Comparison of ENCODE assay signal across 28 mouse cellular contexts in the genomic region with DNA sequence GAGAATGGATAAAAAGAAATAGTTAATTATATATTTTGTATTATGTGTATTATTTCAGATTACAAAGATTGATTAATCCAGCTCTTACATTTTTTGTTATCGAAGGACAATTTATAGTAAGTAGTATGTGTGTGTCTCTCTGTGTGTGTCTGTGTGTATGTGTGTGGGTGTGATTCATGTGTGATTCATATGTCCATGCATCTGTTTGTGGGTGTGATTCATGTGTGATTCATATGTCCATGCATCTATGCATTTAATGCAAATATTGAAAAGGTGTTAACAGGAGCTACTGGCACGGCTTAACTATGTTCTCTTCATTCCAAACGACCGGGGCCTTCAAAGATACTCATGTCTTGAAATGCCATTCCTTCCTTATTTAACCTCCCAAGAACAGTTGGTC.
"Had no signal": no experiment of that assay in that cellular context is flagged by ENCODE, and none has a peak within 500 bp of the region (broad histone marks: within the 10 kb centered on the region; RNA-seq: fewer than 3 reads in every experiment).

No protein-coding gene starts in this region.

- DNase-seq: cerebellum, adult 8-10 months; cerebellum, adult 9-10 months; cerebellum, adult 9-11 months; cerebellum, postnatal 10 days; cerebellum, postnatal 14 days; cerebellum, postnatal 25 days; cerebellum, postnatal 36 days; embryo, embryonic 11 days; forebrain, postnatal 0 days; gastrocnemius, adult 2 months; gastrocnemius, postnatal 10 days; gastrocnemius, postnatal 14 days; gastrocnemius, postnatal 25 days; gastrocnemius, postnatal 36 days; heart, adult 11 months; heart, adult 18-20 months; heart, adult 2 months had no signal

- H3K9me3 ChIP-seq: embryonic facial prominence, embryonic 10.5 days; embryonic facial prominence, embryonic 12.5 days; embryonic facial prominence, embryonic 13.5 days; embryonic facial prominence, embryonic 15.5 days; forebrain, embryonic 10.5 days; forebrain, embryonic 12.5 days; forebrain, embryonic 13.5 days; forebrain, embryonic 15.5 days had no signal

- H3K27me3 ChIP-seq: embryonic facial prominence, embryonic 12.5 days; embryonic facial prominence, embryonic 13.5 days; embryonic facial prominence, embryonic 15.5 days; forebrain, embryonic 12.5 days; forebrain, embryonic 13.5 days; forebrain, embryonic 15.5 days had no signal

- ATAC-seq: forebrain, embryonic 13.5 days; forebrain, embryonic 14.5 days; forebrain, embryonic 15.5 days; forebrain, embryonic 16.5 days; forebrain, postnatal 0 days had no signal

- H3K36me3 ChIP-seq: embryonic facial prominence, embryonic 10.5 days; embryonic facial prominence, embryonic 12.5 days; embryonic facial prominence, embryonic 13.5 days; embryonic facial prominence, embryonic 15.5 days; forebrain, embryonic 10.5 days; forebrain, embryonic 12.5 days; forebrain, embryonic 15.5 days had no signal

- H3K4me3 ChIP-seq: embryonic facial prominence, embryonic 10.5 days; embryonic facial prominence, embryonic 12.5 days; embryonic facial prominence, embryonic 13.5 days; embryonic facial prominence, embryonic 15.5 days; erythroblast, embryonic 14.5 days; forebrain, embryonic 10.5 days; forebrain, embryonic 12.5 days; forebrain, embryonic 13.5 days; forebrain, embryonic 15.5 days; gastrocnemius, adult 2 months; heart, adult 2 months had no signal

- H3K4me1 ChIP-seq: embryonic facial prominence, embryonic 12.5 days; embryonic facial prominence, embryonic 13.5 days; embryonic facial prominence, embryonic 15.5 days; forebrain, embryonic 10.5 days; forebrain, embryonic 13.5 days; forebrain, embryonic 15.5 days had no signal

- H3K27ac ChIP-seq: embryonic facial prominence, embryonic 10.5 days; embryonic facial prominence, embryonic 12.5 days; embryonic facial prominence, embryonic 13.5 days; embryonic facial prominence, embryonic 15.5 days; forebrain, embryonic 10.5 days; forebrain, embryonic 12.5 days; forebrain, embryonic 13.5 days; forebrain, embryonic 15.5 days; gastrocnemius, adult 2 months; heart, adult 2 months had no signal

- H3K9ac ChIP-seq: embryonic facial prominence, embryonic 12.5 days; embryonic facial prominence, embryonic 13.5 days; embryonic facial prominence, embryonic 15.5 days; forebrain, embryonic 12.5 days; forebrain, embryonic 13.5 days; forebrain, embryonic 15.5 days; forebrain, postnatal 0 days had no signal

- H3K4me2 ChIP-seq: embryonic facial prominence, embryonic 12.5 days; embryonic facial prominence, embryonic 13.5 days; embryonic facial prominence, embryonic 15.5 days; forebrain, embryonic 12.5 days; forebrain, embryonic 13.5 days; forebrain, embryonic 15.5 days had no signal
